Mouse (Mus musculus) midbrain, embryonic 15.5 days (tissue): ENCODE measurements at regions not wholly inside any gene's neighbourhood (a gene's known extent, or its start where the extent isn't known, plus 50 kb on each side); places are given as distances from the start of the nearest gene placed in this dataset.

Source experiments
- ATAC-seq: fragments of 200-750 bp; cut with Nextera tagmentation; replicated peaks from 2 replicates; pipeline ENCODE4 v1.8.0; 2017; ENCODE audit warnings: moderate TSS enrichment
- H3K27ac ChIP-seq: fragments of 300-500 bp; sonication (generic); 2 replicates; pipeline ENCODE4 v1.5.1; 2015; ENCODE audit warnings: mild to moderate bottlenecking, inconsistent platforms
- H3K27me3 ChIP-seq: fragments of 300-500 bp; sonication (generic); replicated peaks from 2 replicates; pipeline ENCODE4 v1.6.1; 2015; ENCODE audit warnings: inconsistent platforms
- H3K36me3 ChIP-seq: fragments of 300-500 bp; sonication (generic); replicated peaks from 2 replicates; pipeline ENCODE4 v1.6.1; 2015; ENCODE audit warnings: inconsistent platforms
- H3K4me1 ChIP-seq: fragments of 300-500 bp; sonication (generic); 2 replicates; pipeline ENCODE4 v1.6.1; 2015; ENCODE audit warnings: inconsistent platforms
- H3K4me2 ChIP-seq: fragments of 300-500 bp; sonication (generic); 2 replicates; pipeline ENCODE4 v1.6.1; 2015; ENCODE audit warnings: inconsistent platforms, mild to moderate bottlenecking, moderate library complexity
- H3K4me3 ChIP-seq: fragments of 300-500 bp; sonication (generic); 2 replicates; pipeline ENCODE4 v1.5.1; 2015; ENCODE audit warnings: mild to moderate bottlenecking, inconsistent platforms
- H3K9ac ChIP-seq: fragments of 300-500 bp; sonication (generic); 2 replicates; pipeline ENCODE4 v1.6.1; 2015; ENCODE audit warnings: mild to moderate bottlenecking, inconsistent platforms
- H3K9me3 ChIP-seq: fragments of 300-500 bp; sonication (generic); 2 replicates; pipeline ENCODE4 v1.6.1; 2016; ENCODE audit warnings: inconsistent platforms
- WGBS: fragments of 180-500 bp; shearing (Covaris S2); methylation state at CpG from one replicate; pipeline ENCODE4 v1.1.7; 2015; ENCODE audit warnings: mixed read lengths; 5-methylcytosine and 5-hydroxymethylcytosine counted together

DNA sequence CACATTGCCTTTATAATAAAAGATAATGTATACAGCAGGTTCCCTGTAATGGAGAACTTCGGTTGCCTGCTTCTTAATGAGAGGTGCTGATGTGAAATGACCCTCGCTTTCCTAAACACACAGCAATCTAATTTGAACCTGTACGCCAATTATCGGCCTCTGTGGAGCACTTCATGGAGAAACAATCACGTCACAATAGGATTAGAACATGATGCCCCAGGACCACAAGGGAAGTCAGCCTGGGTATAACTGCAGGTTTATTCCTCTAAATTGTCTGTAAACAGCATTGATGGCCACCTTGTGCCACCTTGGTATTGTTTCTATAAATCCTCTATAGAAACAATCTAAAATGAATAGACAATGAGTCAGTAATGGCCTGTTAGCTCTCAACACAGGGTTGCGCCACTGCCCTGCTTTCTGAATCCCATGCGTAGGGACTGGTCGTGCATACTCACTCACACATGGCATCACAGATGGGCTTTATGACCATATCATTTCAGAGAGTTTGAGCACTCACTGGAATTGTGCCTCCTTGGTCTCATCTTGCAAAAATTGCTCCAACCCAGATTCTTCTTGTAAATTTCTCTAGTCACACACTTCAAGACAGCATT is 179.9 kb upstream of the Rnf219 start:
- no peak for ATAC-seq
- Histone ChIP-seq H3K27ac (no peak overlapping the region), H3K4me2 (no peak overlapping the region), H3K4me3 (no peak overlapping the region), H3K9ac (no peak overlapping the region), H3K36me3 (no peaks in the 10 kb centered on the region), H3K9me3 (no peaks in the 10 kb centered on the region), H3K27me3 (no peaks in the 10 kb centered on the region), H3K4me1 (no peaks in the 10 kb centered on the region)
- WGBS = 65% methylated on average over 8 of the region's 8 CpGs

DNA sequence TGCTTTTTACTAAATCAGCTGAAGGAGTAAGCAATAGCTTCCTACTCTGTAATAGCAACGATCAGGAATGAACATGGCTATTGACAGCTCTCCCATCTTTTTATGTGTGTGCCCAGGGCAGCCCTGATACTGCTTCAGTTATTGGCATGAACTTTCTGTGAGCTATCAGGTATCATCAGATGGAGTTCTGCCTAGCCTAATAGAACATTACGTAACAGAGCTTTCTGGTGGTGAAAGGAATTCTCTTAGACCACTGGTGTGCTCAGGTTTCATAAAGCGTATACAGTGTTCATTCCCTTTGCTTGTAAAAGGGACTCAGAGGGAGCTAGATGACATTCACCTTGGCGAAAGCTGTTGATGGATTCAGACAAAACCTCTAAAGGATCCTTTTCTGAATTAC is 176.5 kb upstream of the Rnf219 start:
- Histone ChIP-seq H3K4me1 (peaks cover 3% of the 10 kb centered on the region), H3K27me3 (no peaks in the 10 kb centered on the region), H3K9ac (no peak overlapping the region), H3K4me2 (no peak overlapping the region), H3K27ac (no peak overlapping the region), H3K36me3 (no peaks in the 10 kb centered on the region), H3K9me3 (no peaks in the 10 kb centered on the region), H3K4me3 (no peak overlapping the region)
- no peak for ATAC-seq
- 92% methylated on average over 4 of the region's 4 CpGs for WGBS

DNA sequence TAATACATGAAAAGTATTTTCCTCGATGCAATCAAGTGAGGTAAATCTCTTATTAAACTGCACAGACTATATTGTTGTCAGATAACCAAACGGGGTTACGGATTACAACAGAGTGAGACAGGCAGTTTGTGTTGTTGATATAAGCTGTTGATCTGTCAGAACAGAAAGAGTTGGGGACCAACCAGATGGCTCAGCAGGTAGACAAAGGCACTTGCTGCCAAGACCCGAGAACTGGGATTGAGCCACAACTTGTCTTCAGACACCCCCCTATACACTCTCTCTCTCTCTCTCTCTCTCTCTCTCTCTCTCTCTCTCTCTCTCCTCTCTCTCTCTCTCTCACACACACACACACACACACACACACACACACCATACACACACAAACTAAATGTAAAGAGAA is 172.7 kb upstream of the Rnf219 start:
- 53% methylated on average over 4 of the region's 4 CpGs for WGBS
- no peaks in the 10 kb centered on the region for H3K36me3 ChIP-seq
- no peak overlapping the region for H3K9ac ChIP-seq

DNA sequence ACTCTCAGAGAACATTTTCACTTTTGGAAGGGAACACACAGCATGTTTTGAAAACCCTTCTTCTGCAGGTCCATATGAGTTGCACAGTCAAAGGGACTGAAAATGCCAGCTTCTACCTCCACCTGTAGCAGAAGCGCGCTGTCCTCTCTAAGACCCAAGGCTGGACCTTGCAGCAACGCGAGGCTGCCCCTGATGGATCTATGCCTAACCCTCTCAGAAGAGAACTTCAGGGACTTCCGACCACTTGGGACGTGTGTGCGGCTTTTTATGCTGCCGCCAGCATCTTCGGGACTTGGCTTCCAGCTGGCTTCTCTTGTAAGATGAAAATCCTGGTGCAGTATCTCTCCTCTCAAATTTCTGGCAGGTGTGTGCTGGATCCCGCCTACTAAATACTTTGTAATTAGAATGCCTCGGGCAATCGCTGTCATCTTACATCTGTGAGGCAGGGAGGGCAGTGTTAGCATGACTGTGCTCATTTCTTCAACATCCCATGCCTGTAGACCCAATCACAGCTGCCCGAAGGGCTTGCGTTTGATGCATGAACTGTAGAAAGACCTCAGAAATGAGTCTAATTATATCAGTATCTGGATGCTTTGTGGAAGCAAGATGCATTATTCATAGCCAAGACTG is 171.8 kb upstream of the Rnf219 start:
- no peak overlapping the region for H3K27ac ChIP-seq
- H3K9me3 ChIP-seq = no peaks in the 10 kb centered on the region
- peaks cover 3% of the 10 kb centered on the region for H3K4me1 ChIP-seq
- no peaks in the 10 kb centered on the region for H3K36me3 ChIP-seq
- no peak overlapping the region for H3K4me3 ChIP-seq
- peak overlapping the region; percentile 2; the same call in 1 of the 2 replicates for H3K4me2 ChIP-seq
- H3K27me3 ChIP-seq = no peaks in the 10 kb centered on the region
- WGBS = 70% methylated on average over 14 of the region's 14 CpGs
- peak; percentile 87 for ATAC-seq
- H3K9ac ChIP-seq = no peak overlapping the region

More for the DNA sequence above, 172.7 kb upstream of the Rnf219 start:
- Histone ChIP-seq H3K27ac (no peak overlapping the region), H3K4me2 (no peak overlapping the region), H3K4me3 (no peak overlapping the region), H3K27me3 (no peaks in the 10 kb centered on the region), H3K4me1 (peaks cover 3% of the 10 kb centered on the region), H3K9me3 (no peaks in the 10 kb centered on the region)
- no peak for ATAC-seq

DNA sequence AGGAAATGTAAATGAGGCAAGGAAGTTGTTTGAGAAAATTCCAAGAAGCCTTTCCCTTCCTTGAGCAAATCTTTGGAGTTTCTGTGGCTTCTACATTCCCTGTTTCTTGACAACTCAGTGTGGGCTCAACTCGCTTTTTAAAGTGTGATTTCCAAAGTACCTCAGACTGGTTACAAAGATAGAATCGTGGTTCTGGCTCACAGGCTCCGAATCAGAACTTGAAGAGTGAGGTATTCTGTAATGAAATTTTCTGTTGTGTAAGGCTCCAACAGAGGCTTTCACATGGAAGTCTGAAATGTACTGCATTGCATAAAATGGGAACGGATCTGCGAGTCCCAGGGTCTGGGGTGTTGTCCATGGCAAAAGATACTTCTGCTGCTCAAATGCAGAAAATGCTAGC is 170.2 kb upstream of the Rnf219 start:
- Histone ChIP-seq H3K4me2 (no peak overlapping the region), H3K9ac (no peak overlapping the region), H3K36me3 (no peaks in the 10 kb centered on the region), H3K9me3 (no peaks in the 10 kb centered on the region), H3K27ac (no peak overlapping the region), H3K27me3 (no peaks in the 10 kb centered on the region), H3K4me3 (no peak overlapping the region), H3K4me1 (peaks cover 3% of the 10 kb centered on the region)
- no peak for ATAC-seq
- 92% methylated on average over 5 of the region's 5 CpGs for WGBS

DNA sequence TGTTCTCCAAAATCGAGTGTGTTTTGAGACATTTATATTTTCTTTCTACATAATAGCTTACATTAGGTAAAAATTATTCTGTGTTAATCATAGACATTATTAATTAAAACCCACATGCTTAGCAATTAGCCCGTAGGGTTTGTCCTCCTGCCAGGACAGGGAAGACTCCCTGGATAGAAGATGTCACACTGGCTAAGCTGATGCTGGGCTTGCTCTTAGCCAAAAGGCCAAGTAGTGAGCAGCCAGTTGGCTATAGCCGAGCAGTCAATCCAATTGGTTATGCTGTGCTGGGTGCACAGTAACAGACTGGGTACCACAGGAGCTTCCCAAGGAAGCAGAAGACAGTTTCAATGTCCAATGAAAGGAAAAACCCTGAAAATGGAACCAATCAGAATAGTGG is 166.0 kb upstream of the Rnf219 start:
- Histone ChIP-seq H3K9me3 (no peaks in the 10 kb centered on the region), H3K36me3 (no peaks in the 10 kb centered on the region), H3K4me1 (no peaks in the 10 kb centered on the region), H3K9ac (no peak overlapping the region), H3K27ac (no peak overlapping the region), H3K4me2 (no peak overlapping the region), H3K4me3 (no peak overlapping the region), H3K27me3 (no peaks in the 10 kb centered on the region)
- ATAC-seq = no peak
- 70% methylated on average over 3 of the region's 3 CpGs for WGBS

DNA sequence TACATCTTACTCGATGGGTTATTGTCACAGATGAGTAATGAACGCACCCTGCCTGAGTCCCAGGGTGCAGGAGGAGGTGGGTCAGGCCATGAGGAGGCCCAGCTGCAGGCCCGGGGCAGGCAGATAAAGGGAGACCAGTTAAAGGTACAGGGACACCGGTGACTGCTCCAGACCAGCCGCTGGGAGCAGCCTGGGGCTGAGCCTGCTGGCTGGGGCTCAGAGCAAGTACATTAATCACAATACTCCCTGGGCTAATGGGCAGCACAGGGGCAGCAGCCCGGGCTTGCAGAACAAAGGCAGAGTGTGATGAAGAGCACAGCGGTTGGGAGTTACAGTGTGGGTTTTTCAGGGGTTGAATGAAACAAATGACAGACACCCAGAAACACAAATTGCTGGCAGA is 154.4 kb upstream of the Rnf219 start:
- ATAC-seq = peak; percentile 60; the same call in 1 of the 2 replicates
- H3K27ac ChIP-seq = no peak overlapping the region
- H3K36me3 ChIP-seq = no peaks in the 10 kb centered on the region
- no peak overlapping the region for H3K4me3 ChIP-seq
- no peaks in the 10 kb centered on the region for H3K27me3 ChIP-seq
- no peak overlapping the region for H3K9ac ChIP-seq
- 4% methylated on average over 7 of the region's 7 CpGs for WGBS
- H3K4me1 ChIP-seq = peaks cover 6% of the 10 kb centered on the region
- H3K4me2 ChIP-seq = 0 out of 2 replicates have a peak overlapping the region, but pooled peaks have one; percentile 1
- no peaks in the 10 kb centered on the region for H3K9me3 ChIP-seq

DNA sequence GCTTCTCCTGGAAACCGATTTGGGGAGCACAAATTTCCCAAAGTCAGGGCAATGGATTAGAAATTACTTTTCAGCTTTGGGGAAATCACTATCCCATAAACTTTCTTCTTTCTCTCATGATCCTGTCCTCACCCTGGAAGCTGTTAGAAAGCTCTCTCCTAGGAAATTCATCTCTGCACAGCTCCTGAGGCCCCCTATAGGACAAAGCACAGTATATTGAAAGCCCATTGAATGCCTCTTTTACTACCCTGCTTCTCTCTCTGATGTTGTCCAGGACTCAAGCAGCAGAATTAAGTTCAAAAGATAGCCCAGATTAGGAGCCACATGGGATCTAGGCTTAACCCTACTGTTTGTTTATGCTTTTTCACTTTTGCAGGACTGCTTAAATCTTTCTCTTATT is 139.3 kb upstream of the Rnf219 start:
- Histone ChIP-seq H3K4me3 (no peak overlapping the region), H3K9ac (no peak overlapping the region), H3K27me3 (no peaks in the 10 kb centered on the region), H3K4me2 (no peak overlapping the region), H3K4me1 (no peaks in the 10 kb centered on the region), H3K27ac (no peak overlapping the region), H3K36me3 (no peaks in the 10 kb centered on the region), H3K9me3 (no peaks in the 10 kb centered on the region)
- no peak for ATAC-seq
- 75% methylated on average over 1 of the region's 1 CpGs for WGBS

DNA sequence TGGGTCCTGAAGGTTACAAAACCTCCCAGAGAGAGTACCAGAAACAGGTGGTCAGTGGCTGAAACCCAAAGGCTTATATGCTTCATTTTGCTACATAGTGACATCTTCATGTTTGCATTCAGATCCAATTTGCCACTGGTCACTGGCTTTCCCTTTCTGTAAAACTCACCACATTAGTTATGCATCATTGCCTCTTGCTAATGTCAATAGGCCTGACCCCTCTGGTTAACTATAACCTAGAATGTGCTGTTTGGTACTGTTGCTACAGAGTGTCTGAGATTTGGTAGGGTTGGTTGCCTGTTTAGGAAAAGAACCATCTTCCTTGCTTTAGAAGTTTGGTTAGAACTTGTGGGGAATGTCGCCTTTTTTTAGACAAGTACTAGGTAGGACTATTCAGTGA is 136.3 kb upstream of the Rnf219 start:
- 85% methylated on average over 1 of the region's 1 CpGs for WGBS
- ATAC-seq = no peak
- H3K36me3 ChIP-seq = no peaks in the 10 kb centered on the region
- no peak overlapping the region for H3K9ac ChIP-seq
- no peaks in the 10 kb centered on the region for H3K4me1 ChIP-seq
- H3K4me3 ChIP-seq = no peak overlapping the region
- H3K27ac ChIP-seq = no peak overlapping the region
- H3K4me2 ChIP-seq = no peak overlapping the region
- no peaks in the 10 kb centered on the region for H3K9me3 ChIP-seq
- H3K27me3 ChIP-seq = no peaks in the 10 kb centered on the region

DNA sequence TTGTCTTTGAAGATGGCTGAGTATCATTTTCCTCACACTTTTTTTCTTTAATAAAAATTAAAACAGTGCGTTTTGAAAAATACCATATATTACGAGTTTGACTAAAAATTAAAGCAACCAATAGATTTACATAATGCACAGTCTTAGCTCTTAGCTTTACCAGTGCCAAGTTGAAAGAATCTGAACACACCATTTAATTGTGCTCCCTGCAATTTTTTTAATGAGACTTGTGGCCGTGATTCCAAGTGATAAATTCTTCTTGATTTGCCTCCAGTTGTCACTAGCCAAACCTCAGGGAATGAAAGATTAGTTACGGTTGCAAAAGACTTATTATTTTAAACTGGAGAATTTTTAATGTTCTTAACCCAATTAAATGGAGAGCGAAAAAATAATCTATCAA is 127.5 kb upstream of the Rnf219 start:
- Histone ChIP-seq H3K9me3 (no peaks in the 10 kb centered on the region), H3K27ac (no peak overlapping the region), H3K9ac (no peak overlapping the region), H3K36me3 (no peaks in the 10 kb centered on the region), H3K4me2 (no peak overlapping the region), H3K27me3 (no peaks in the 10 kb centered on the region), H3K4me1 (peaks cover 8% of the 10 kb centered on the region; the same call in 1 of the 2 replicates), H3K4me3 (no peak overlapping the region)
- no peak for ATAC-seq
- WGBS = 61% methylated on average over 5 of the region's 5 CpGs

DNA sequence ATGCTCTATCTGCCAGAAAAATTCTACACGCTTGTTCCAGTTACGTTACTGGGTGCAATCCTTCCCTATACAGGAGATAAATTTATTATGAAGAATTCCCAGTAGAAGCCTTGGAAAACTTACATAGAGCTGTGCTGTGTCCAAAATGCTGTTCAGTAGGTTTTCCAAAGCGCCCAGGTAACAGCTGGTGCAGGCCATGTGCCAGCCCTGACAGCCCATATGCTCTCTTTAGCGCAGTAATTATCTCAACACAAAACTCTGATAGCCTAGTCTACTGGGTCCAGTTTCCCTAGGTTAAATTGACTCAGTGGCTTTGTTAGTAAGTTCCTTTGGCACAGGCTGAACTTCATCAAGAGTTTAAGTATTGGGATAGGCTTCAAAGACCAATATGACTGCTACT is 122.2 kb upstream of the Rnf219 start:
- no peaks in the 10 kb centered on the region for H3K36me3 ChIP-seq
- H3K4me2 ChIP-seq = no peak overlapping the region
- no peak overlapping the region for H3K4me3 ChIP-seq
- no peak overlapping the region for H3K27ac ChIP-seq
- peaks cover 6% of the 10 kb centered on the region; the same call in 1 of the 2 replicates for H3K4me1 ChIP-seq
- WGBS = 75% methylated on average over 4 of the region's 4 CpGs
- no peaks in the 10 kb centered on the region for H3K9me3 ChIP-seq
- no peak for ATAC-seq
- H3K27me3 ChIP-seq = no peaks in the 10 kb centered on the region
- no peak overlapping the region for H3K9ac ChIP-seq

DNA sequence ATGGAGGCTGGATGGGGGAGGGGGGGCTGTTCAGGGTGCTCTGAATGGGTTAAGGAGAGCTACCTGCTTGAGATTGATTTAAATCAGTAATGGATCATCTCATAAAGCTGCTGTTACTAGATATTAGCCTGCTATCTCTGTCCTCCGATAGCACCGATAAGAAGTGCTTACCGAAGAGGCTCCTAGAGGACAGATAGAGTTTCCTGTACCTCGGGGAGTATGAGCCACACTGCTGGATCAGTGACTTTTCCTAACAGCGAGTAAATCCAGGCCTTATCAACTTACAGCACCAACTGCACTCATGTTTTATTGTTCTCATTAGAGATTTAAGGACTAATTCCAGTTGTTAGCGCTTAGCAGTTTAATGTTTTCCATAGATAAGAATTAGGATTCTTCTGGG is 120.3 kb upstream of the Rnf219 start:
- Histone ChIP-seq H3K4me2 (no peak overlapping the region), H3K4me1 (no peaks in the 10 kb centered on the region; the same call in 1 of the 2 replicates), H3K27ac (no peak overlapping the region), H3K36me3 (no peaks in the 10 kb centered on the region), H3K27me3 (no peaks in the 10 kb centered on the region), H3K9ac (no peak overlapping the region), H3K4me3 (no peak overlapping the region), H3K9me3 (no peaks in the 10 kb centered on the region)
- WGBS = 59% methylated on average over 6 of the region's 6 CpGs
- no peak for ATAC-seq

DNA sequence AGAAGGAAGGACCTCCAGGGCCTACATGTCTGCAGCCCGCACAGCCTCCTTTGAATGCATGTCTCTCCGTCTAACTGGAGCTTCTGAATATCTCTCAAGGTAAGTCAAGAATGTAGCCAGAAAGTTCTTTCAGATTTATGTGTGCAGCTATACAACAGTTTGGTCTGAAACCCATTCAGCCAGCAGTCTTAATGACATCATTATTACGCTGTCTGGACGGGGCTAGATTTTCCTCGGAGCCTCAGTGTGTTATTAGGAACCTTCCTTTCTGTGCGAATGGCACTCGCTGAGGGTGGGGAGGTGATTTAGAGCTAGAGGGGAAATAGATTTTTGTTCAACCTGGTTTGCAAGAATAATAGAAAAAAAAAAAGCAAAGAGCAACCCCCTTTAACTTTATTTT is 116.9 kb upstream of the Rnf219 start:
- peak; percentile 37; the same call in 1 of the 2 replicates for ATAC-seq
- Histone ChIP-seq H3K4me1 (no peaks in the 10 kb centered on the region; the same call in 1 of the 2 replicates), H3K4me3 (no peak overlapping the region), H3K9ac (no peak overlapping the region), H3K27ac (no peak overlapping the region), H3K9me3 (no peaks in the 10 kb centered on the region), H3K27me3 (no peaks in the 10 kb centered on the region), H3K4me2 (no peak overlapping the region), H3K36me3 (no peaks in the 10 kb centered on the region)
- WGBS = 51% methylated on average over 7 of the region's 7 CpGs
